Mouse (Mus musculus) duodenum, adult 2 months (tissue): ENCODE data around the gene Snrnp200. TPM values are rescaled to one million over a fixed set of nuclear protein-coding genes. Genes with fewer than 3 reads are reported as not detected.

Source experiments
- polyA plus RNA-seq: library from polyadenylated mRNA; depleted of rRNA; stranded (reverse); fragments of >200 nt; gene quantifications from 2 replicates; pipeline ENCODE4 v1.2.3, GENCODE M21; 2012; ENCODE audit warnings: low replicate concordance; rRNA removed

Snrnp200 gene
- 10.3 and 13.4 TPM in 2 replicates for polyA plus RNA-seq

GRCm38 (mm10) chr2:127207547-127208451, at the start of gene Snrnp200, which contains the start of gene 1810024B03Rik:
Gene Snrnp200 (plus strand): TSS chr2:127208386.
Gene 1810024B03Rik (minus strand): TSS chr2:127208280.

GRCm38 (mm10) chr2:127247592-127248333, 39.6 kb downstream of the Snrnp200 start, which contains the start of the genes Ciao1 and Tmem127:
Gene Ciao1 (minus strand): TSS chr2:127247816.
Gene Tmem127 (plus strand): TSS chr2:127247908.

GRCm38 (mm10) chr2:127269491-127270299, 61.5 kb downstream of the Snrnp200 start, which contains the start of gene Stard7:
Gene Stard7 (plus strand): TSS chr2:127270218.

Other genes with a start within 250 kb of the Snrnp200 start
- gene Ap4e1, start 199.7 kb upstream of the Snrnp200 start, polyA plus RNA-seq: 0.19 and 0.57 TPM in 2 replicates
- 3.2 TPM in 2 replicates for gene Blvra, start 137.7 kb upstream of the Snrnp200 start, polyA plus RNA-seq
- gene Ncaph, start 74.4 kb upstream of the Snrnp200 start, polyA plus RNA-seq: 1.3 and 1.4 TPM in 2 replicates
- gene Itpripl1, start 64.9 kb upstream of the Snrnp200 start, polyA plus RNA-seq: 3.5 and 6.5 TPM in 2 replicates
- 0.52 and 0.67 TPM in 2 replicates for gene 1810024B03Rik, start 106 bp upstream of the Snrnp200 start, polyA plus RNA-seq
- gene Ciao1, start 39.4 kb downstream of the Snrnp200 start, polyA plus RNA-seq: 29.3 and 44.4 TPM in 2 replicates
- 62.2 and 131 TPM in 2 replicates for gene Tmem127, start 39.5 kb downstream of the Snrnp200 start, polyA plus RNA-seq
- gene Stard7, start 61.8 kb downstream of the Snrnp200 start, polyA plus RNA-seq: 49.7 and 74.2 TPM in 2 replicates
- gene Dusp2, start 127.8 kb downstream of the Snrnp200 start, polyA plus RNA-seq: 1.4 and 9.4 TPM in 2 replicates
- not detected in 2 replicates for gene Astl, start 130.3 kb downstream of the Snrnp200 start, polyA plus RNA-seq
- gene Adra2b, start 154.8 kb downstream of the Snrnp200 start, polyA plus RNA-seq: 0.63 and 0.79 TPM in 2 replicates
- 0.05 TPM in 1 of 2 replicates, not detected in the other for gene Gpat2, start 216.8 kb downstream of the Snrnp200 start, polyA plus RNA-seq
- gene Fahd2a, start 236.2 kb downstream of the Snrnp200 start, polyA plus RNA-seq: 6.3 TPM in 2 replicates